Mouse (Mus musculus) thymus, adult 2 months (tissue): ENCODE results near the gene Rad54l. TPM values are rescaled to one million over a fixed set of nuclear protein-coding genes. Genes with fewer than 3 reads are reported as not detected.

Experiments
- DNase-seq: peaks from one replicate; pipeline ENCODE4 v3.0.0; 2021
- H3K27ac ChIP-seq: fragments of 200-500 bp; 2 replicates; pipeline ENCODE4 v1.5.1; 2012; ENCODE audit warnings: low read length, control low read depth; ENCODE audit not compliant: control insufficient read depth, insufficient read depth
- H3K27me3 ChIP-seq: fragments of 200-500 bp; 2 replicates; pipeline ENCODE4 v1.6.1; 2012; ENCODE audit warnings: mild to moderate bottlenecking, low read length, moderate library complexity, mixed read lengths; ENCODE audit not compliant: control insufficient read depth, insufficient read depth
- H3K36me3 ChIP-seq: fragments of 200-500 bp; 2 replicates; pipeline ENCODE4 v1.6.1; 2012; ENCODE audit warnings: mild to moderate bottlenecking, low read length, moderate library complexity; ENCODE audit not compliant: control insufficient read depth, insufficient read depth
- H3K4me1 ChIP-seq: fragments of 200-500 bp; replicated peaks from 2 replicates; pipeline ENCODE4 v1.6.1; 2012; ENCODE audit warnings: low read length; ENCODE audit not compliant: control insufficient read depth, insufficient read depth
- H3K4me3 ChIP-seq: fragments of 200-500 bp; 2 replicates; pipeline ENCODE4 v1.5.1; 2012; ENCODE audit warnings: mild to moderate bottlenecking, low read length, control low read depth, moderate library complexity; ENCODE audit not compliant: control insufficient read depth, insufficient read depth
- CTCF ChIP-seq: fragments of 200-500 bp; IDR thresholded peaks from 2 replicates; pipeline ENCODE4 v1.5.1; 2012; ENCODE audit warnings: mild to moderate bottlenecking, control low read depth, low read length, moderate library complexity, borderline replicate concordance; ENCODE audit not compliant: control insufficient read depth, poor library complexity, insufficient read depth; ENCODE audit errors: extremely low read depth
- POLR2A ChIP-seq: fragments of 200-500 bp; IDR thresholded peaks from 2 replicates; pipeline ENCODE4 v1.6.1; 2012; ENCODE audit warnings: mild to moderate bottlenecking, low read length, control low read depth, moderate library complexity; ENCODE audit not compliant: control insufficient read depth, poor library complexity, insufficient read depth; ENCODE audit errors: extremely low read depth
- WGBS: fragments of 180-500 bp; shearing (Covaris S2); methylation state at CpG from one replicate; pipeline ENCODE4 v1.1.7; 2018; 5-methylcytosine and 5-hydroxymethylcytosine counted together
- polyA plus RNA-seq: library from polyadenylated mRNA; depleted of rRNA; stranded (reverse); fragments of >200 nt; gene quantifications from 2 replicates; pipeline ENCODE4 v1.2.3, GENCODE M21; 2012

Gene Rad54l
- polyA plus RNA-seq, 1 experiment, result 12.7 TPM

- DNase-seq, result no peak
- H3K4me3 ChIP-seq, result no peak overlapping the region
- TF ChIP-seq POLR2A, result no peak
- TF ChIP-seq CTCF, result no peak
- H3K36me3 ChIP-seq, result 0 out of 2 replicates have a peak, but pooled peaks cover 16% of the 10 kb centered on the region
- peaks cover 12% of the 10 kb centered on the region for H3K4me1 ChIP-seq
- no peaks in the 10 kb centered on the region for H3K27me3 ChIP-seq
- 98% methylated on average over 15 of the region's 15 CpGs for WGBS
- no peak overlapping the region for H3K27ac ChIP-seq
Measured at GRCm38 (mm10) chr4:116152702-116153101, 29.2 kb upstream of the Rad54l start.

GRCm38 (mm10) chr4:116151238-116151637, 27.7 kb upstream of the Rad54l start, which contains the start of gene Lurap1:
TSS of gene Lurap1 (minus strand) at chr4:116151338.
- Histone ChIP-seq H3K27ac (no peak within 1 kb of the TSS), H3K27me3 (no peaks in the 10 kb centered on the region), H3K4me1 (peaks cover 12% of the 10 kb centered on the region), H3K36me3 (0 out of 2 replicates have a peak, but pooled peaks cover 12% of the 10 kb centered on the region), H3K4me3 (peak within 1 kb of the TSS; percentile 81)
- DNase-seq, result no peak
- TF ChIP-seq CTCF, result no peak
- no peak for TF ChIP-seq POLR2A
- 80% methylated on average over 6 of the region's 6 CpGs for WGBS

GRCm38 (mm10) chr4:116150862-116151221, 27.4 kb upstream of the Rad54l start:
- 36% methylated on average over 4 of the region's 4 CpGs for WGBS
- Histone ChIP-seq H3K27me3 (no peaks in the 10 kb centered on the region), H3K36me3 (0 out of 2 replicates have a peak, but pooled peaks cover 9% of the 10 kb centered on the region), H3K4me1 (peaks cover 12% of the 10 kb centered on the region), H3K4me3 (peak overlapping the region; percentile 81), H3K27ac (no peak overlapping the region)
- TF ChIP-seq POLR2A (no peak), CTCF (no peak)
- no peak for DNase-seq

DNA sequence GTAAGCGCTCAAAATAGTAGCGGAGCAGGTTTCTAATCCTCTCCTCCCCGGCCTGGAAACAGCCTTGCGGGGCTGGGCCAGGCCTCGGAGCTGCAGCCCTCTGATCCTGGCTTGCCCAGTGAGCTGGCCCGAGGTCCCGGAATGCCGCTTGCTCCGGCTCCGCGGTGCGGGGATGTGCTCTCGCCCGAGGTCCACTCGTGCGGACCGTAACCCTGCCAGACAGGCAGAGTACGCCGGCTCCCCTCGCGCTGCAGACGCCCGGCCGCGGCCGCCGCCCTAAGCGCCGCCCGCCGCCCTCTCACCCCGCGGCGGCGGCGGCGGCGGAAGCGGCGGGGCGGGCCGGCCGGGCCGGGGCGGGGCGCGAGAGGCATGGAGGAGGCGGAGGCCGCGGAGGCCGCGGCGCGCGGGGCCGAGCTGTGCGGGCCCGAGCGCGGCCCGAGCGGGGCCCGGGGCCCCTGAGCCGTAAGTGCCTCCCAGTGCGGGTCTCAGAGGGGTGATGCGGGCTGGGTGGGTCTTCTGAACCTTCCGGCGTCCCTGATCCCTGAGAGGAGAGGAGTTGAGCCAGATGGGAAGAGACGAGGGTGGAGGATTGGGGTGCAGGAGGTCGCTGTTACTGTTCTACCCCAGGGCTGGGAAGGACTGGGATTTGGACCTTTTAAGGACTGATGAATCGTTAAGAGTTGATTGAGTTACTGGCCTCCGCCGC, 26.8 kb upstream of the Rad54l start:
- DNase-seq, result peak; percentile 68
- Histone ChIP-seq H3K36me3 (0 out of 2 replicates have a peak, but pooled peaks cover 8% of the 10 kb centered on the region), H3K27ac (no peak overlapping the region), H3K4me3 (peak overlapping the region; percentile 81), H3K27me3 (no peaks in the 10 kb centered on the region), H3K4me1 (peaks cover 12% of the 10 kb centered on the region)
- TF ChIP-seq POLR2A (peak; percentile 84), CTCF (no peak)
- WGBS, result 5% methylated on average over 72 of the region's 73 CpGs

DNA sequence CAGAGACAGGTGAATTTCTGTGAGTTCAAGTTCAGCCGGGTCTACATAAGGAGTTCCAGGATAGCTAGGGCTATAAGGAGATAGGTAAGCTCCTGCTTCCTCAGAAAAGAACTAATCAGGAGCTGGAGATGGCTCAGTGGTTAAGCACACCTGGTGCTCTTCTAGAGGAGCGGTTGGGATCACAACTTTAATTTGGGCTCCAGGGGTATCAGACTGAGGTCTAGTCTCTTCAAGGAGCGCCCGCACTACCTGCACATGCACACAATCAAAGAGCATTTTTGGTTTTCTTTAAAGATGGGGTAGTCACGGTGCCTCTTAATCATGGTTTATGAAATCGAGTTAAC, 26.3 kb upstream of the Rad54l start:
- Histone ChIP-seq H3K27me3 (no peaks in the 10 kb centered on the region), H3K4me1 (peaks cover 12% of the 10 kb centered on the region), H3K27ac (no peak overlapping the region), H3K4me3 (peak overlapping the region; percentile 70), H3K36me3 (0 out of 2 replicates have a peak, but pooled peaks cover 4% of the 10 kb centered on the region)
- WGBS, result 34% methylated on average over 6 of the region's 6 CpGs
- no peak for DNase-seq
- no peak for TF ChIP-seq CTCF
- TF ChIP-seq POLR2A, result no peak

- WGBS, result 2% methylated on average over 47 of the region's 47 CpGs
- Histone ChIP-seq H3K27me3 (no peaks in the 10 kb centered on the region; the same call in 1 of the 2 replicates), H3K4me3 (peak overlapping the region; percentile 64), H3K4me1 (peaks cover 10% of the 10 kb centered on the region), H3K27ac (no peak overlapping the region), H3K36me3 (no peaks in the 10 kb centered on the region)
- DNase-seq, result peak; percentile 65
- TF ChIP-seq POLR2A, result no peak
- TF ChIP-seq CTCF, result 0 out of 2 replicates have a peak, but pooled peaks have one; percentile 34
Measured at GRCm38 (mm10) chr4:116143891-116144717, 20.6 kb upstream of the Rad54l start.
